Mouse (Mus musculus) embryo, embryonic 10 days (tissue): ENCODE measurements at regions not wholly inside any gene's neighbourhood (a gene's known extent, or its start where the extent isn't known, plus 50 kb on each side); places are given as distances from the start of the nearest gene placed in this dataset.

Experiments used
- DNase-seq: peaks from one replicate; pipeline ENCODE4 v3.0.0-alpha.2; 2015; ENCODE audit warnings: low spot score

GRCm38 (mm10) chr1:64295512-64295945, 173.4 kb upstream of the Klf7 start:
- DNase-seq = no peak

GRCm38 (mm10) chr1:64295051-64295450, 173.0 kb upstream of the Klf7 start:
- no peak for DNase-seq

- DNase-seq = peak; percentile 33
Measured at GRCm38 (mm10) chr1:64288812-64289447, 166.8 kb upstream of the Klf7 start.

GRCm38 (mm10) chr1:64287068-64287467, 165.0 kb upstream of the Klf7 start:
- DNase-seq = no peak

- DNase-seq = no peak
Measured at GRCm38 (mm10) chr1:64284656-64285055, 162.6 kb upstream of the Klf7 start.

GRCm38 (mm10) chr1:64275865-64276264, 153.8 kb upstream of the Klf7 start:
- DNase-seq = no peak

- no peak for DNase-seq
Measured at GRCm38 (mm10) chr1:64275086-64275802, 153.2 kb upstream of the Klf7 start.

GRCm38 (mm10) chr1:64257237-64257636, 135.2 kb upstream of the Klf7 start:
- no peak for DNase-seq

GRCm38 (mm10) chr1:64255554-64256295, 133.6 kb upstream of the Klf7 start:
- DNase-seq = no peak

GRCm38 (mm10) chr1:64254673-64255072, 132.6 kb upstream of the Klf7 start:
- no peak for DNase-seq

GRCm38 (mm10) chr1:64253996-64254395, 131.9 kb upstream of the Klf7 start:
- no peak for DNase-seq

GRCm38 (mm10) chr1:64242401-64242800, 120.3 kb upstream of the Klf7 start:
- DNase-seq = no peak

GRCm38 (mm10) chr1:64229654-64230053, 107.6 kb upstream of the Klf7 start:
- no peak for DNase-seq

GRCm38 (mm10) chr1:64226001-64226918, 104.2 kb upstream of the Klf7 start:
- peak; percentile 62 for DNase-seq

- no peak for DNase-seq
Measured at GRCm38 (mm10) chr1:64223779-64224687, 102.0 kb upstream of the Klf7 start.

GRCm38 (mm10) chr1:64222475-64222874, 100.4 kb upstream of the Klf7 start:
- no peak for DNase-seq

GRCm38 (mm10) chr1:64220486-64220885, 98.4 kb upstream of the Klf7 start:
- DNase-seq = peak; percentile 60

GRCm38 (mm10) chr1:64220040-64220439, 98.0 kb upstream of the Klf7 start:
- no peak for DNase-seq

GRCm38 (mm10) chr1:64215646-64216045, 93.6 kb upstream of the Klf7 start:
- no peak for DNase-seq

- no peak for DNase-seq
Measured at GRCm38 (mm10) chr1:64209131-64209530, 87.0 kb upstream of the Klf7 start.
